Mouse (Mus musculus) cerebellum, postnatal 10 days (tissue): Measurements from ENCODE around the gene Sumo3.

Source experiments
- DNase-seq, 2 experiments: peaks; one replicate each; pipeline ENCODE4 v3.0.0; 2021; ENCODE audit warnings: mixed read lengths in 2 of 2

Sumo3 gene

DNA sequence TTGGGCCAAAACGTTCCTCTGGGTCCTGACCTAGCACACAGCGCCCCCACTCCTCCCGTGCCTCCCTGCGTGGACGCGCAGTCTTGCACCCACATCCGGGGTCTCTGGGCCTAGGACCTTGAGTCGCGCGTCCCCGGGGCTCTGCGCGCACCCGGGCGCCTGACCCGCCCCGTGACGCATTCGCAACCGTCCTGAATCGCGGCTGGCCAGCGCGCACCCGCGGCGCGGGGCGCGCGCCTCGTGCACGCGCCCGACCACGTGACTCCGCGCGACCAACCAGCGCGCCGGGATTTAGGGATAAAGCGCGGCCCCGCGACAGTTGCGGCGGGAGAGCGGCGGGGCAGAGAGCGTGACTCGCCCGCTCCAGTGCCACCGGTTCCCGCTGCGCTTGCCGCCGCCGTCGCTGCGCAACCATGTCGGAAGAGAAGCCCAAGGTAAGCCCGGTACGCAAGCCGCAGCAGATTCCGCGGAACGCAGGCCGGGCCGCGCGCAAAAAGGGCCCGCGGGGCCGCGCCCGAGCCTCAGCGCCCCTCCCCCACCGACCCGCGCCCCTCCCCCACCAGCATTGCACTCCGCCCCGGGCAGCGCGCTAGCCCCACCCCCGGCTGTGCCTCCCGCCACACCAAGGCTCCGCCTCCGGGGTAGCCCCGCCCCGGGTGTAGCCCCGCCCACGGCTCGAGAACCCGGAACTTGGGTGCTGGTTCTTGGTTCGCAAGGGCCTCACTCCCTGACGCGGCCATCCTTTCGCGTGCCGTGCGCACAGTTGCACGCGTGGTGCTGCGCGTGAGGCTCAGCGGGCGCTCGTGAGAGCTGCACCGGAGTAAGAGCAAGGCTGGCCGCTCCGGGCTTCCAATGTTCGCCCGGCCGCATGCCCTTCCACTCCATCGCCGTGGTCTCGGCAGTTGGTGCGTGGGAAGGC lies at the start of gene Sumo3, which contains the start of gene Gm49325:
Gene Sumo3 (plus strand): TSS at position 190 of the 919 bp plus-strand sequence.
Gene Gm49325 (plus strand): TSS at position 290 of the 919 bp plus-strand sequence.
- DNase-seq = peak; percentile 98

GRCm38 (mm10) chr10:77556631-77557030 lies 49.3 kb upstream of the Sumo3 start:
- DNase-seq = no peak

GRCm38 (mm10) chr10:77557641-77558040 lies 48.3 kb upstream of the Sumo3 start:
- DNase-seq = peak; percentile 68 to 69

- no peak for DNase-seq
These were observed 45.8 kb upstream of the Sumo3 start for GRCm38 (mm10) chr10:77560090-77560489.

DNA sequence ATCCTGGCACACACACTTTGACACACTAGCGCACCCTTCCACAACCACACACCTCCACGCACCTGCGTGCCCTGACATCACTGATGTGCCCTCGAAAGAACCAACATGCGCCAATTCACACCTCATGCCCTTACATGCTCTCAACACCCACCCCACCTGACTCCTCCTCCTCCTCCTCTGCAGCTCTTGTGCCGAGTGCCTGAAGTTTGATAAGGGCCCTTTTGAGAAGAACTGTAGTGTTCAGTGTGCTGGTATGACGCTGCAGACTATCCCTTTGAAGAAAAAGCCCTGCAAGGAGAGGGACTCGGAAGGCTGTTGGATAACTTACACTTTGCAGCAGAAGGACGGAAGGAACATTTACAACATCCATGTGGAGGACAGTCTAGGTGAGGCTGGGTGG lies 45.1 kb upstream of the Sumo3 start:
- no peak for DNase-seq

DNA sequence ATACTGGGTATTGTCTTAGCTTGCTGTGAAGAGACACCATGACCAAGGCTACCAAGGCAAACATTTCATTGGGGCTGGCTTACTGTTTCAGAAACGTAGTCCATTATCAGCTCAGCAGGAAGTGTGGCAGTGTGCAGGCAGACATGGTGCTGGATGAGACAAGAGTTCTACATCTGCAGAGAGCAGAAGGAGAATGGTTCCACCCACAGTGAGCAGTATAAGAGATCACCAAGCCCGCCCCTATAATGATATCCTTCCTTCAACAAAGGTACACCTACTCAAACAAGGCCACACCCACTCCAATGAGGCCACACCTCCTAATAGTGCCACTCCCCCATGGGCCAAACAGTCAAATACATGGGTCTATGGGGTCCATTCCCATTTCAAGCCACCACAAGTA lies 44.4 kb upstream of the Sumo3 start:
- no peak for DNase-seq

- DNase-seq = no peak
These were observed 40.9 kb upstream of the Sumo3 start for GRCm38 (mm10) chr10:77565005-77565404.

DNA sequence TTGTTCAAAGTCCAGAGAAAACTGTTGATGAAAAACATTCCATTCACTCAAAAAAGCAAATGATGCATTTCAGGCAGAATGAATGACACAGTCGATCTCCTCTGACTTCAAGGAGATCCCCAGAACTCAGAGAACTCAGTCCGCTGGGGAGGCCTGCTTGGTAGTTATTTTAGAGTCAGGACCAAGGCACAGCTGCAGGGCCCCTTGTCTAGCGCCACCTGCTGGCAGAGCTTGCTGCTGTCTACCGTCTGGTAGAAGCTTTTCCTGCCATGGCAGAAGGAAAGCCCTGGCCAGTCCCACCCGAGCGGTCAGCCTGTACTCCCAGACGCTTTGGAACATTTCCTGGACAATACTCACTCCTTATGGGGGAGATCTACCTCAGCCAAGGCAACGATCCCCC lies 39.2 kb upstream of the Sumo3 start:
- peak; percentile 95 to 98 for DNase-seq

DNA sequence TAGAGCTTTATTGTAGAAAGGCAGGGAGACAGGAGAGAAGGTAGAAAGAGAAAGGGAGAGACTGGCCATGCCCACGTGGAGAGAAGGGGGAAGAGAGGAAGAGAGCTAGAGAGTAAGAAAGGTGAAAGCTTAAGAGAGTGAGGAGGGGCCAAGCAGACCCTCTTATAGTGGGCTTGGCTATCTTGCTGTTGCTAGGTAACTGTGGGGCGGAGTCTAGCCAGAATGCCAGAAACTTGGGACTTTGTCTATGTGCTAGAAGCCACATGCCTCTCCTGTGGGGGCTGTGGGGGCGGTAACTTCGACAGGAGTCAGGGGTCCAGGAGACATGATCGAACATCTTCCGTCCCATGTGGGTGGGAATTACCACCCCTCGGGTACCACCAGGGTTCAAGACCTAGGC lies 36.4 kb upstream of the Sumo3 start:
- no peak for DNase-seq

DNA sequence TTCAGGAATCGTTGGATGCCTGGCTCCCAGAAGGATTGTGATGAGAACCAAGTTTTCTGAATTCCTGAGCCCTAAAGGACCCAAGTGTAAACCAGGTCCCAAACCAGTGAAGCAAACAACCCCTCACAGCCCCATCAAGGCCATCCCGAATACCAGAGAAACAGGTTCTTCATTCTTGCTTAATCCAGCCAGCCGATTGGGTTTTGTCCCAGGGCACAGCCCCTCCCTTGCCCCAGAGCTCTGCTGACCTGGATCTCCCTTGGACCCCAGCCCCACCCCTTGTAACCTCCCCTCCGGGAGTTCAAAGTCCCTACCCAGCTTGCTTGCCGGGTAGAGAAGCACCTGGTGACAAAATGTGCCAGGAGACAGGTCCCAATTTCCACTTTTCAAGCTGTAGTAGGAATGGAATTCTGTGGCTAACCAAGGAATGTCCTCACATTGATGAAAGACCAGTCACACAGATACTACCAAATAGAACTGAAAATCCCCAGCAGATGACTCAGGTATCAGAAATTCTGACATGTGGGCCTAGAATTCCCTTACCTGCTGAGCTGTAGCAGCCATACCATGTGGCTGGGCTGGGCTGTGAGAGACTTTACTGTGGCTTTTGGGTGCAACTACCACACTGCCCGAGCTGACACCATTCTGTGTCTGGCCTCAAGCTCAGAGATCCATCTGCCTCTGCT lies 35.8 kb upstream of the Sumo3 start:
- no peak for DNase-seq

GRCm38 (mm10) chr10:77572225-77572624 lies 33.7 kb upstream of the Sumo3 start:
- DNase-seq = no peak

DNA sequence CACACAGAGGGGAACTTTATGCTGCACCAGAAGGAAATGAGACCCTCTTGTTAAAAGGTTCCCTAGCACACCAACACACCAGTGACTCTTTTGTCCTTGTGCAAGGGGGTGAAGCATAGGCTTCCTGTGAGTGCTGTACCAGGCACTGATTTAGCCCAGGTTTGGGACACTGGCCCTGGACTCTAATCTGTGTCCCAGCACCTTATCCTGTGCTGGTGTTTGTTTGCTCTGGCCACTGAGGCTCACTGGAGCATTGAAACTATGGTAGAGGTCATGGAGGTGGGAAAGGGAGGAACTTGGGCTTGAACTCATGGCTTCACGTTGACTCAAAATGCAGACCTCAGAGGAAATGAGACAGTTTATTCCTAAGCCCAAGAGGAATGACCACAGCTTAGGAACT lies 32.7 kb upstream of the Sumo3 start:
- no peak for DNase-seq

GRCm38 (mm10) chr10:77580027-77580920 lies 25.6 kb upstream of the Sumo3 start:
- DNase-seq = no peak

GRCm38 (mm10) chr10:77581023-77581407 lies 24.9 kb upstream of the Sumo3 start:
- DNase-seq = no peak

- peak; percentile 97 to 99 for DNase-seq
These were observed 24.3 kb upstream of the Sumo3 start, which contains the start of gene Pttg1ip for GRCm38 (mm10) chr10:77581408-77582284. Pttg1ip (plus strand) TSS chr10:77581720.

- no peak for DNase-seq
These were observed 23.6 kb upstream of the Sumo3 start for GRCm38 (mm10) chr10:77582285-77582618.

GRCm38 (mm10) chr10:77583795-77584422 lies 22.0 kb upstream of the Sumo3 start:
- no peak for DNase-seq

DNA sequence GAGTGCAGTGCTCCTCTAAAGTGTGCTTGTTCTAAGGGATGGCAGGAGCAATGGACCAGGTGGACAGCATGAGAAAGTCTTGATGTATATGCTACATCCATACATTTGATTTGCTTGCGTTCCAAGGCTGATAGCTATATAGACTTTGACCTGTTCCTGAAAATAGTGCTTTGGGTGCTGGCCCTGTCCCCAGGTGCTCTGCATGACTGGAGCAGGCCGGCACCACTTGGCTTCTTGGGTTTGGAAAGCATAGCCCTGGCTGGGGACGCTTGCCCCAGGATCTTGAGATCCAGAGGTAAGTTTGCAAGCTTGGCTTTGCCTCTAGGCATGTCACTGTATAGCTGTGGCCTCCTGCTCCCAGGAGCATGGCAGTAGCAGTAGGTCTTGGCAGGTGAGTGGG lies 19.3 kb upstream of the Sumo3 start:
- no peak for DNase-seq

DNA sequence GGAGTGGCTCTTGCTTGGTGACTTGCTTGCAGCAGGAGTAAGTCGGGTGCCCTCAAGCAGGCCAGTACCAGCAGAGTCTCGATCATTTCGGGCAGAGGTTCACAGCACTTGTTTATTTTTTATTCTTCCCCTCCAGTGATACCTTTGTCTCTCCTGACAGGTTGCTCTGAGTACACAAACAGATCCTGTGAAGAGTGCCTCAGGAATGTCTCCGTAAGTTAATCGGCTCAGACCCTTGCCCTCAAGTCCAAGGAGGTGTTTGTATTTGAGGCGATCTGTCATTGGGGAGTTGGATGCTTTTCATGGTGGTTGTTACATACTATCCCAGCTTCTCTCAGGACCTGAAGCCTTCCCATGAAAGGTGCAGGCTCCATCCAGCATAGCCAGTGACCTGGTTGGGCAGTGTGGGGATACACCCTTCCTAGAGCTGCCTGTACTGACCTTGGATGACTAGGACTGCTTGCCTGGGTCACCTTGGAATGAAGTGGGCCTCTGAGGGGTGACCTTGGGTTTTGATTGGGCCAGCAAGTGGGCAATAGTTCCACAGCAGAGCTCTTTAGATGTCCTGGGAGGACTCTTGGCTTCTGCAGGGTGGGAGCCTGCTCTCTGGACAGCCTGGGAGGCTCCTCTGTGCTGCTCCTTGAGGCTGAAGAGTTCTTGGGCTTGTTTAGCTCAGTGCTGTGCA lies 18.7 kb upstream of the Sumo3 start:
- DNase-seq = no peak

GRCm38 (mm10) chr10:77588036-77588435 lies 17.9 kb upstream of the Sumo3 start:
- DNase-seq = no peak

DNA sequence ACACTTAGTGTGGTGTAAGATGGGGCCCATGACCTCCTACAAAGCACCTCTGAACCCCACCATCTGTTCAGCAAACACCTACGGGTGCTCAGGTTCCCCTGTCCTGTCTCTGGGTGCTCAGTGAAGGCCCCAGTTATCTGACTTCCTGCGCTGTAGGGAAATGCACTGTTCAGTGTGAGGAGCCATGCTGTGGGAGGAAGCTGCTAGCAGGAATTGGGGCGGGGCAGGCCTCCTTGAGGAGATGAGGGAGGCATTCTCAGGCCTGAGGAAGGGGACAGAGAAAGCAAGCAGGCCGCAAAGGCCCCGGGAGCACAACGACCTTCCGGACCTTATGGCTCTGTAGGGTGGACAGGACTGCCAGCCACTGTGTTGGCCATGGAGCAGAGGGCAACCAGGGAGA lies 16.8 kb upstream of the Sumo3 start:
- DNase-seq = no peak
